Mouse (Mus musculus) kidney, adult 9 months (tissue): ENCODE measurements around the gene Ap1g2.

ENCODE experiments used
- DNase-seq: peaks from one replicate; pipeline ENCODE4 v3.0.0; 2022

Gene Ap1g2

GRCm38 (mm10) chr14:55113351-55113974 lies 7.1 kb upstream of the Ap1g2 start:
- no peak for DNase-seq

- no peak for DNase-seq
Measured at GRCm38 (mm10) chr14:55111720-55112119, 5.3 kb upstream of the Ap1g2 start.

- no peak for DNase-seq
Measured at GRCm38 (mm10) chr14:55110076-55110475, 3.7 kb upstream of the Ap1g2 start.

- peak; percentile 14 for DNase-seq
Measured at GRCm38 (mm10) chr14:55109048-55109873, 2.9 kb upstream of the Ap1g2 start.

GRCm38 (mm10) chr14:55108202-55108870 lies 1.9 kb upstream of the Ap1g2 start:
- DNase-seq, result peak; percentile 31

GRCm38 (mm10) chr14:55106990-55107389 lies 597 bp upstream of the Ap1g2 start:
- no peak for DNase-seq

- no peak for DNase-seq
Measured at GRCm38 (mm10) chr14:55105386-55105785, 1.0 kb downstream of the Ap1g2 start.

GRCm38 (mm10) chr14:55104365-55104764 lies 2.0 kb downstream of the Ap1g2 start:
- no peak for DNase-seq

GRCm38 (mm10) chr14:55102253-55102785 lies 4.1 kb downstream of the Ap1g2 start:
- DNase-seq, result no peak

- peak; percentile 71 for DNase-seq
Measured at GRCm38 (mm10) chr14:55101592-55101991, 4.8 kb downstream of the Ap1g2 start.

- peak; percentile 69 for DNase-seq
Measured at GRCm38 (mm10) chr14:55098067-55098466, 8.3 kb downstream of the Ap1g2 start.

GRCm38 (mm10) chr14:55097646-55098045 lies 8.7 kb downstream of the Ap1g2 start:
- DNase-seq, result no peak

- no peak for DNase-seq
Measured at GRCm38 (mm10) chr14:55096573-55097087, 9.8 kb downstream of the Ap1g2 start.

GRCm38 (mm10) chr14:55095671-55096070 lies 10.7 kb downstream of the Ap1g2 start:
- no peak for DNase-seq

GRCm38 (mm10) chr14:55095263-55095662 lies 11.1 kb downstream of the Ap1g2 start:
- DNase-seq, result no peak

- peak; percentile 86 for DNase-seq
Measured at GRCm38 (mm10) chr14:55094704-55095231, 11.6 kb downstream of the Ap1g2 start, which contains the start of gene Thtpa. TSS of gene Thtpa (plus strand) at chr14:55094784.

- no peak for DNase-seq
Measured at GRCm38 (mm10) chr14:55093927-55094326, 12.5 kb downstream of the Ap1g2 start.

GRCm38 (mm10) chr14:55092011-55092577 lies 14.3 kb downstream of the Ap1g2 start, which contains the start of gene Zfhx2:
TSS of gene Zfhx2 (minus strand) at chr14:55092324.
- DNase-seq, result peak; percentile 97

GRCm38 (mm10) chr14:55091209-55091865 lies 15.1 kb downstream of the Ap1g2 start:
- DNase-seq, result no peak

GRCm38 (mm10) chr14:55089199-55089947 lies 17.0 kb downstream of the Ap1g2 start:
- DNase-seq, result peak; percentile 25

GRCm38 (mm10) chr14:55086009-55086514 lies 20.3 kb downstream of the Ap1g2 start:
- DNase-seq, result no peak
